Mouse (Mus musculus): ENCODE data around the gene Cxcl1. TPM values are rescaled to one million over a fixed set of nuclear protein-coding genes. Genes with fewer than 3 reads are reported as not detected.

The Cxcl1 gene
- total and polyA plus RNA-seq, 3 experiments: not detected

- H3K9me3 ChIP-seq (replicated peaks; ENCODE audit: insufficient read depth, low read length): no peaks in the 10 kb centered on the region
- no peak for TF ChIP-seq RCOR1 (IDR thresholded peaks at IDR 0.05; ENCODE audit: low read depth, low read length)
- no peak for TF ChIP-seq JUND (IDR thresholded peaks at IDR 0.05; ENCODE audit: low read depth, low read length)
- no peak for TF ChIP-seq UBTF (IDR thresholded peaks at IDR 0.05; ENCODE audit: borderline replicate concordance, insufficient read depth, low read depth, low read length)
- no peak for TF ChIP-seq ZKSCAN1 (IDR thresholded peaks at IDR 0.05; ENCODE audit: low read depth, low read length)
- TF ChIP-seq CHD2 (IDR thresholded peaks at IDR 0.05; ENCODE audit: low read length): no peak
- no peak for TF ChIP-seq ETS1 (IDR thresholded peaks at IDR 0.05; ENCODE audit: low read depth, low read length)
- no peak for TF ChIP-seq TAL1 (IDR thresholded peaks at IDR 0.05; ENCODE audit: low read length)
- TF ChIP-seq POLR2AphosphoS5 (IDR thresholded peaks at IDR 0.05; ENCODE audit: borderline replicate concordance, low read depth, low read length): no peak
- no peak for TF ChIP-seq ZNF384 (IDR thresholded peaks at IDR 0.05; ENCODE audit: low read depth, low read length)
- no peak for TF ChIP-seq USF2 (IDR thresholded peaks at IDR 0.05; ENCODE audit: borderline replicate concordance in 1 of 2, insufficient read depth in 1 of 2, low read depth in 1 of 2, low read length in 2 of 2)
- no peak for TF ChIP-seq CHD1 (IDR thresholded peaks at IDR 0.05; ENCODE audit: low read depth, low read length)
- TF ChIP-seq ELF1 (IDR thresholded peaks at IDR 0.05; ENCODE audit: low read depth, low read length): no peak
- TF ChIP-seq BHLHE40 (IDR thresholded peaks at IDR 0.05; ENCODE audit: borderline replicate concordance, low read depth, low read length): no peak
- no peak for TF ChIP-seq MYB (IDR thresholded peaks at IDR 0.05; ENCODE audit: low read depth, low read length)
- H3K4me3 ChIP-seq (ENCODE audit: control insufficient read depth in 1 of 2, insufficient read depth in 1 of 2, low read depth in 2 of 2, low read length in 2 of 2): no peak overlapping the region
- no peak for DNase-seq (ENCODE audit: low read depth, low spot score)
- H3K9ac ChIP-seq (ENCODE audit: control insufficient read depth, low read depth, low read length, poor library complexity, severe bottlenecking): no peak overlapping the region
- peaks cover 0 to 1% of the 10 kb centered on the region in 2 experiments; a peak in 2 of 4 replicates for H3K27me3 ChIP-seq (ENCODE audit: control insufficient read depth in 1 of 2, insufficient read depth in 2 of 2, low read length in 2 of 2)
- no peaks in the 10 kb centered on the region for H3K4me1 ChIP-seq (ENCODE audit: control insufficient read depth in 1 of 2, insufficient read depth in 2 of 2, low read length in 2 of 2)
- H3K36me3 ChIP-seq (ENCODE audit: control insufficient read depth in 1 of 2, insufficient read depth in 2 of 2, low read length in 2 of 2): no peaks in the 10 kb centered on the region
- no peak overlapping the region for H3K27ac ChIP-seq (ENCODE audit: control insufficient read depth, low read depth, low read length)
- H3K79me2 ChIP-seq (ENCODE audit: control insufficient read depth, insufficient read depth, low read length, poor library complexity): no peaks in the 10 kb centered on the region
Observed at GRCm38 (mm10) chr5:90922958-90923357, 31.9 kb downstream of the Cxcl1 start.

DNA sequence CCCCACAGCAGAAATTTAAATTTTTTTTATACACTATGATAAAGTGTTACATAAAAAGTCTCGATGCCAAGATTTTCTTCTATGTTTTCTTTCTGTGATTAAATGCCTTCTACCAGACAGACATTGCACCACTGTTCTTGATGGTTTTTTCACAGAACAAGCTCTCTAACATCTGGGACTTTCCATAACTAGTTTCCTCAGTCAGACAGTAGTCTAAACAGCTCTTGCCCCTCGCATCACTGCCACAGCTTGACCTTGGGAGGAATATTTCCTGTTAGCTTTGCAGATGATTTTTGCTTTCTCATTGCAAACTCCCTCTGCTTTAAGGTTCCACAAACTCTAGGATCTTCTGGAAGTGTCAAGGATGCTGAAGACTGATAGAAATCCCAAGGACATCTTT lies 39.5 kb downstream of the Cxcl1 start:
- H3K27ac ChIP-seq (ENCODE audit: control insufficient read depth, low read depth, low read length): no peak overlapping the region
- H3K9me3 ChIP-seq (replicated peaks; ENCODE audit: insufficient read depth, low read length): no peaks in the 10 kb centered on the region
- H3K79me2 ChIP-seq (ENCODE audit: control insufficient read depth, insufficient read depth, low read length, poor library complexity): no peaks in the 10 kb centered on the region
- TF ChIP-seq USF1 (IDR thresholded peaks at IDR 0.05; ENCODE audit: low read depth, low read length) (no peak), NELFE (IDR thresholded peaks at IDR 0.05; ENCODE audit: low read depth, low read length) (no peak), HCFC1 (IDR thresholded peaks at IDR 0.05; ENCODE audit: low read depth, low read length) (no peak)
- no peaks in the 10 kb centered on the region for H3K27me3 ChIP-seq (ENCODE audit: control insufficient read depth in 1 of 2, insufficient read depth in 2 of 2, low read length in 2 of 2)
- no peak overlapping the region for H3K4me3 ChIP-seq (ENCODE audit: control insufficient read depth in 1 of 2, insufficient read depth in 1 of 2, low read depth in 2 of 2, low read length in 2 of 2)
- no peaks in the 10 kb centered on the region for H3K4me1 ChIP-seq (ENCODE audit: control insufficient read depth in 1 of 2, insufficient read depth in 2 of 2, low read length in 2 of 2)
- no peak overlapping the region for H3K9ac ChIP-seq (ENCODE audit: control insufficient read depth, low read depth, low read length, poor library complexity, severe bottlenecking)
- no peaks in the 10 kb centered on the region for H3K36me3 ChIP-seq (ENCODE audit: control insufficient read depth in 1 of 2, insufficient read depth in 2 of 2, low read length in 2 of 2)
- no peak for DNase-seq (ENCODE audit: low read depth, low spot score)

Measured in MEL (cell line).